Mouse (Mus musculus) lung, postnatal 36 days (tissue): ENCODE results near the gene Rabl3.
A peak's percentile ranks its signal among the peaks of the same experiment; 100 is the strongest.

ENCODE experiments used
- DNase-seq: peaks from one replicate; pipeline ENCODE4 v3.0.0; 2022; ENCODE audit warnings: mixed read lengths

The Rabl3 gene

DNA sequence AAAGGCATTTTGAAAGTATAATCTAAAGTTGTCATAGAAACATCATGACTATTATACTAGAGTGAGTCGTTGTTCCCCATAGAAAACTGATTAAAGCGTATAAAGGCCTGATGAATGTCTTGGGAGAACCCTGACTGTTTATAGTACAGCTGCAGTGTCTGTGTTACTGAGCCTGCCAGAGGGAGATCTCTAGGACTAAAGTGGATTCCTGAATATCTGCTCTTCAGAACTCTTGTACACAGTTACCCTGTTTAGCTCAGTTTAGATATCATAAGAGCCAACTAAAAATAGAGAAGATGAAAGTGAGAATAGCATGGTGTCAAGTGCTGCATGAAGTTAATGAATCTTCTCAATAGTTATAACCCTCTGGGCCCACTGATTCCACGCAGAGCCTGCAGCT, 10.6 kb downstream of the Rabl3 start:
- DNase-seq = no peak

GRCm38 (mm10) chr16:37550981-37551380, 11.3 kb downstream of the Rabl3 start:
- DNase-seq = no peak

GRCm38 (mm10) chr16:37552824-37553223, 13.1 kb downstream of the Rabl3 start:
- no peak for DNase-seq

GRCm38 (mm10) chr16:37562414-37562813, 22.7 kb downstream of the Rabl3 start:
- no peak for DNase-seq

DNA sequence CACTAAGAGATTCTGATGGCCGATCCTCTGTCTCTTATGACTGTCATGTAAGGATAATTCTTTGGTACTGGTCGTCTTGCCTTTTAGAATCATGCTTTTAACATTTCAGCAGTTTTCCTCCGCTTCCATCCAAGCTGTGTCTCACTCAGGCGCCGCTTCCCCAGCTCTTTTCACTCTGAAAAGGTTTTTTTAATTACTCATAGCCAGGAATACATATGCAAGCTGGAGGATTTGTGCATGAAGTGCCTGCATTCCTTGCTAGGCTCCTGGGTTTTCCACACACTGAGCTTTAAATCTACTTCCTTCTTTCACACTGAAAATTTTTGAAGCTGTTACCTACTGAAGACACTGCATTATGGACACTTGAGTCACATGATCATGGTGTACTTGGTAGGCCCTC, 23.3 kb downstream of the Rabl3 start:
- no peak for DNase-seq

GRCm38 (mm10) chr16:37565117-37565516, 25.4 kb downstream of the Rabl3 start:
- no peak for DNase-seq

GRCm38 (mm10) chr16:37566107-37566506, 26.4 kb downstream of the Rabl3 start:
- DNase-seq = no peak

- DNase-seq = no peak
Observed at GRCm38 (mm10) chr16:37567113-37568050, 27.7 kb downstream of the Rabl3 start.

DNA sequence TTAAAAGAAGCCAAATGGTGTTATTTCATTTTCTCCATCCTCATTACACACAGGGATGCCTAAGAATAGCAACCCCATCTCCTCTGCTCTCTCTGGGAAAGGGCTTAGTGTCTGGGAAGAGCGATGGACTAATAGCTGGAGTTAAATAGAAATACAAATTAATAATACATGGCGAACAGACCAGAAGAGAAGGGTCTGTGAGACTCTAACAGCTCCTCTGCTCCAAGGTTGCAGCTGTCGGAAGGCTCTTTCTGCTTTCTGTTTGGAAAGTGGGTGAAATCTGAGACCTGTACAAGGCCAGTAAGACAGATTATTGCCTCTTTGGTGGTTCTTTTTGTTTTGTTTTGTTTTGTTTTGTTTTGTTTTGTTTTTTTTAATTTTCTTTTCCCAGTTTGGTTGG, 31.9 kb downstream of the Rabl3 start:
- no peak for DNase-seq

DNA sequence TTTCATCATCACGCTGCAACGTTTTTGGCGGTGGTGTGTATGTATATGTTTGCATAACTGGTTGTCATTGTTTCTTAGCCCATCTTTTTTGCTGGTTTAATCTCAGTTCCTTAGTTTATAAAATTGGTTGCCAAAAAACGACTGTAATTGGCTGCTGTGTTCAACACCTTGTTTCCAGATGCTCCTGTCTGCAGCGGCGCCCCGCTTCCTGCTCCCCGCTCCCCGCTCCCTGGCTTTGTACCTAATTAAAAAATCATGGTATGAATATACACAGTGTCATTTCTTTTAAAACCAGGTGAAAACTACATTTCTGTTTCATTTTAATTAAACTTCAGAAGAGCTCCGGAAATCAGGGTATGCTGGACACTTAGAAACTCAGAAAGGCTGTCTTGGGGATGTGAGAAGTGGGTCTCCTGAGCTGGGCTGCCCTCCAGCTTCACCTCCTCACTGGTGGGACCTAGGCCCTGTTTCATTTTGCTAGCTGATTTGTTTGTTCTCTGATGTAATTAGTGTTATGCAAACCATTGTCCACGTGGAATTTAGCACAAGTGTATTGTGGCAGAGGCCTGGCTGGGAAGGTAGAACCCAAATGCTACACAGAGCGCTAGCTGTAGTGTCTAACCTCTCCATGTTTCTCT, 32.6 kb downstream of the Rabl3 start:
- no peak for DNase-seq

DNA sequence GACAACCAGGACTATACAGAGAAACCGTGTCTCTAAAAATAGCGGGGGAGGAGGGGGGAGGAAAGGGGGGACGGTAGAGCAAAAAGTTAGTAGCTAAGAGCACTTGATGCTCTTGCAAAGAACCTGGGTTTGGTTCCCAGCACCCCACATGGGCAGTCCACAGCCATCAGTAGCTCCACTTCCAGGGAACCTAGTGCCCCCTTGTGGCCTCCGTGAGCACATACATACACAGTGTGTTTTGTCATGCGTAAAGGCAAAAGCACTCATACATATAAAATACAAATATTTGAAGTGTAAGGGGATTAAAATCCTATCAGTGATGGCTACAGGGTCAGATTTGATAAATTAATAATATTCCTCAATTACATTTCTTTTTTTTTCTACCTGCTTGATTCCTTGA, 33.4 kb downstream of the Rabl3 start:
- DNase-seq = no peak

- no peak for DNase-seq
Observed at GRCm38 (mm10) chr16:37575325-37575724, 35.6 kb downstream of the Rabl3 start.

DNA sequence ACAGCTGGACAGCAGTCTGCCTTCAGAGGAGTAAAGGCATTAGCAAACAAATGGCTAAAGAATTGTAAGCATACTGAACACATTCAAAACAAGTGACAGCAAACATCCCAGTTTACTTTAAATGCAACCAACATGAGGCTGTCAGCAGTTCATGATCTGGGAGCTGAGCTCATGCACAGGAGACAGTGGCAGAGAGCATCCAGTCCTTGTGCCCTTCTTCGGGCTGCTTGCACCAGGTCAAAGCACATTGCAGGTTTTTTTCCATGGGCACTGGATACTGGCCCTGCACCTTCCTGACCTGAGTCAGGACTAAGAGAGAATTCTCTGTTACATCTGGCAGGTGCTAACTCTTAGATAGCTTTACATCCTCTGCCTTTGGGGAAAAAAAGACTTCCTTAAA, 39.9 kb downstream of the Rabl3 start:
- DNase-seq = no peak

GRCm38 (mm10) chr16:37579994-37580393, 40.3 kb downstream of the Rabl3 start, which contains the start of gene Hgd:
Gene Hgd (plus strand): TSS chr16:37580153.
- DNase-seq = no peak

GRCm38 (mm10) chr16:37580651-37581050, 41.0 kb downstream of the Rabl3 start:
- no peak for DNase-seq

- DNase-seq = no peak
Observed at GRCm38 (mm10) chr16:37581901-37582300, 42.2 kb downstream of the Rabl3 start.

DNA sequence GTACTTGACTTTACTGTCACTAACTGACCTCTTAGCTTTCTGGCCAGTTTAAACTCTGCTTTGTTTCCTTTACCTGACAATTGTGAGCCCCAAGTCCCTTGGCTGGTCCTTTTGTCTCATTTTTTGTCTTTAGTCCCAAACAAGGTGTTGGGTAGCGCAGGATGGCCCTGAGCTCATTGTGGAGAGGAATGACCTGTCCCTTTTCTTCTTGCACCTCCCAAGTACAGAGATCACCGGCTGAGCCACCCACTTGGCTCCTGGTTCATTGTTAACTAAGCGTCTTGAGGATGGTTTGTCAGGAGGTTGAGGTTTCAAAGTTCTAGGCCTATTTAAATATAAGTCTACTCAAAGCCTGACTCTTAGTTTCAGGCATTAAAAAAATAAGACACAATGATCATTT, 43.6 kb downstream of the Rabl3 start:
- DNase-seq = no peak

DNA sequence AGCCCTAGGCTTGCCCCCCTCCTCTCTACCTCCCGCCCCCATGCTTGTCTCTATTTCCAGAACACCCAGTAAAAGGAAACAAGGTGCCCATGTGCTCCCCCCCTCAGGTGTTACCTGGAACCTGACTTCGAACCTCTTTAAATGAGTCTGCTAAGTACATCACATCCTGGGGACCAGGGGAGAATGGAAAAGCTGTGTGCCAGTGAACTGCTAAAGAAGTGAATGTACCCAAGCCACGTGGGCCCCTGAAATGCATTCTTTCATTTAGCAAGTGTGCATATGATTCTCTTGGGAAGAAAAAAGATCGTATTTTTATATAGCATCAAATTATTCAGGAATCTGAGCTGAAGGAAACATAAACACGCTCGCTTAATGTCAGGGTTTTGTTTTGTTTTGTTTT, 44.1 kb downstream of the Rabl3 start:
- no peak for DNase-seq

DNA sequence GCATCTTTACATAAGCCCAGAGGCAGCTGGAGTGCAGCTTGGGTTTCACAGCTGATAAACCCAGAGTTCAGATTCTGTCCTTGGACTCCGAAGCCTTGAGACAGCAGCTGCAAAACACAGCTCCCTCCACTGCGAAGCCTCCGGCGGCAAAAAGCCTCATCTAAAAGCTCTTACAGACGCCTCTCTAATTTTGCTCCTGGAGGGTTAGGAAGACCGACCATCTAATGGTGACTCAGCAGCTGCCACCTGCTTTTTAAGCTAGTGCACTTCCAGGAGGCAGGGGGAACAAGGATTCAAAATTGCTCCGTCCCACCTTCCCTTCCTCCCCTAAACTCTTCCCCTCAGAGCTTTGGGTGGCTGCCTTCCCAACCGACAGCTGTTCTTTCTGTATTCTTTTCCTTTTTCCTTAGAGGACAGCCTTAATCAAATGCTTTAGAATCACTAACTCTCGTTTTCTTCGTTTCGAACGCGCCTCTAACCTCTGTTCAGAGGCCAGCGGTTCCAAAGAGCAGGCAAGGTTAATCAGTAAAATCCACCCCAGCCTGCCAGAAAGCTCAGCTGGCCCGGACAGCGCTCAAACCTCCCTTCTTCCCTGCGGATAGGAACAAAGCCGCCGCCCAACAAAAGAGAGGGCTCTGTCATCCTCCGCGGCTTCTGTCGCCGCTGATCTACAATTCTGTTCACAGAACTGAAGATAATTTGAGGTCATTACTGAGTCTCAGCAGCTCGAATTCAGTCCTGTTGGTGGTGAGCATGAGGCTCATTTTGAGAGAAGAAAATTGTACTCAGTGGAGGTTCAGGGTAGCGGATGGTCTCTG, 44.7 kb downstream of the Rabl3 start:
- peak; percentile 10 for DNase-seq

DNA sequence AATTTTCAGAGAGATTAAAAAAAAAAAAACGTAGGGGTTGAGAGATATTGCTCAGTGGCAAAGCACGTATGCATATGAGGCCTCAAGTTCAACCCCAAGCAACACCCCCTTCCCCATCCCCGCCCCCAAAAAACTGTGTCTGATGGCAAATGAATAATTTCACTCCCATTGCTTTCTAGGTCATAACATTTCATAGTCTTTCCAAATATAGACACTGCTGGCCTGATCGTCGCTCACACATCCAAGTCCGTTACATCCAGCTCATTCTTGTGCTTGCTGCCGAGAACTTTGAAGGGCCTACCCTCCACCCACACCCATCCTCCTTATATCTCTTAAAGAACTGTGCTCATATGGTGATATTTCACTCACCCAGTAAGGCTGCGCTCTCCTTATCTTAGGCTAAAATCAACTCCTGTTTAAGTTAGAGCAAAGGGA, 45.5 kb downstream of the Rabl3 start:
- no peak for DNase-seq

GRCm38 (mm10) chr16:37590921-37591320, 51.2 kb downstream of the Rabl3 start:
- no peak for DNase-seq

DNA sequence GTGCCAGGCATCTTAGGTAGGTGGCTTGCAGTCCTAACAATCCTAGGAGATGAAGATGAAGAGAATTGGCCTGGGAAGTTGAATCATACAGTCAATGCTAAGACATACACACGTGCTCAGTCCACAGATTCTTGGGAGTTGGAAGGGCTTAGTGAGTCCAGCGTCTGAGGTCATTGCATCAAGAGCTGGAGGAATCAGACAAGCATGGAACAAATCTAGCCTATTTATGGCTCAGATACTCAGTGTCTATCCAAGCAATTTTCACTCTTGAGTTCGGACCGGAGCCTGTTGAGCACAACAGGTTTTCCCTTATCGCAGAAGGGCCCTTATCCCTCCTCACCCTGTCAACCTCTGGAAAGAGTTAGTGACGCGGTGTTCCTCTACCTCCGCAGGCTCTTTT, 51.9 kb downstream of the Rabl3 start:
- peak; percentile 6 for DNase-seq

- no peak for DNase-seq
Observed at GRCm38 (mm10) chr16:37597412-37597811, 57.7 kb downstream of the Rabl3 start.
